Mouse (Mus musculus) adrenal gland, adult 18-20 months (tissue): ENCODE measurements at regions not wholly inside any gene's neighbourhood (a gene's known extent, or its start where the extent isn't known, plus 50 kb on each side); places are given as distances from the start of the nearest gene placed in this dataset.

ENCODE experiments used
- DNase-seq, 2 experiments: peaks; one replicate each; pipeline ENCODE4 v3.0.0; 2021 to 2022; ENCODE audit warnings: low spot score in 2 of 2

GRCm38 (mm10) chr8:30458136-30458535 lies 2970.4 kb upstream of the 5930422O12Rik start:
- no peak for DNase-seq

- DNase-seq: no peak
Observed at GRCm38 (mm10) chr8:30482956-30483355, 2945.6 kb upstream of the 5930422O12Rik start.

GRCm38 (mm10) chr8:30494851-30495355 lies 2933.6 kb upstream of the 5930422O12Rik start:
- DNase-seq: no peak

GRCm38 (mm10) chr8:30502164-30502563 lies 2926.3 kb upstream of the 5930422O12Rik start:
- no peak for DNase-seq

GRCm38 (mm10) chr8:30511358-30511757 lies 2917.2 kb upstream of the 5930422O12Rik start:
- DNase-seq: no peak

GRCm38 (mm10) chr8:30522806-30523462 lies 2905.6 kb upstream of the 5930422O12Rik start:
- DNase-seq: no peak

- no peak for DNase-seq
Observed at GRCm38 (mm10) chr8:30532862-30533500, 2895.5 kb upstream of the 5930422O12Rik start.

- no peak for DNase-seq
Observed at GRCm38 (mm10) chr8:30533501-30533870, 2895.0 kb upstream of the 5930422O12Rik start.

GRCm38 (mm10) chr8:30535450-30535849 lies 2893.1 kb upstream of the 5930422O12Rik start:
- DNase-seq: no peak

- no peak for DNase-seq
Observed at GRCm38 (mm10) chr8:30542196-30542595, 2886.3 kb upstream of the 5930422O12Rik start.

- no peak for DNase-seq
Observed at GRCm38 (mm10) chr8:30547820-30548219, 2880.7 kb upstream of the 5930422O12Rik start.

- DNase-seq: no peak
Observed at GRCm38 (mm10) chr8:30551051-30551450, 2877.5 kb upstream of the 5930422O12Rik start.

- DNase-seq: no peak
Observed at GRCm38 (mm10) chr8:30557429-30557828, 2871.1 kb upstream of the 5930422O12Rik start.

GRCm38 (mm10) chr8:30561323-30562207 lies 2866.9 kb upstream of the 5930422O12Rik start:
- DNase-seq: no peak

GRCm38 (mm10) chr8:30569799-30570198 lies 2858.7 kb upstream of the 5930422O12Rik start:
- no peak for DNase-seq

- DNase-seq: no peak
Observed at GRCm38 (mm10) chr8:30570547-30570946, 2858.0 kb upstream of the 5930422O12Rik start.

GRCm38 (mm10) chr8:30587508-30587907 lies 2841.0 kb upstream of the 5930422O12Rik start:
- no peak for DNase-seq

- DNase-seq: no peak
Observed at GRCm38 (mm10) chr8:30602421-30602820, 2826.1 kb upstream of the 5930422O12Rik start.

GRCm38 (mm10) chr8:30630332-30630731 lies 2798.2 kb upstream of the 5930422O12Rik start:
- no peak for DNase-seq

- no peak for DNase-seq
Observed at GRCm38 (mm10) chr8:30636791-30637190, 2791.7 kb upstream of the 5930422O12Rik start.

- DNase-seq: no peak
Observed at GRCm38 (mm10) chr8:30642866-30643690, 2785.4 kb upstream of the 5930422O12Rik start.
